Mouse (Mus musculus): ENCODE results near the gene Slc9a4. TPM values are rescaled to one million over a fixed set of nuclear protein-coding genes. Genes with fewer than 3 reads are reported as not detected.

Gene Slc9a4
- polyA plus RNA-seq, 1 experiment from 2014 or later, result 5.3 TPM

- H3K4me2 ChIP-seq, result no peak overlapping the region
- H3K36me3 ChIP-seq, result no peaks in the 10 kb centered on the region
- H3K27me3 ChIP-seq (replicated peaks), result no peaks in the 10 kb centered on the region
- H3K9me3 ChIP-seq, result no peaks in the 10 kb centered on the region
- no peak overlapping the region for H3K27ac ChIP-seq
- 76% methylated on average over 25 of the region's 25 CpGs for WGBS
- no peaks in the 10 kb centered on the region for H3K4me1 ChIP-seq
- no peak for ATAC-seq (ENCODE audit: insufficient read depth, low FRiP score, low read depth)
- no peak overlapping the region for H3K4me3 ChIP-seq (replicated peaks)
- H3K9ac ChIP-seq, result no peak overlapping the region
Measured at GRCm38 (mm10) chr1:40600394-40601327, 20.8 kb downstream of the Slc9a4 start.

- Histone ChIP-seq H3K9ac (no peak overlapping the region), H3K9me3 (no peaks in the 10 kb centered on the region), H3K27me3 (replicated peaks) (no peaks in the 10 kb centered on the region), H3K4me3 (replicated peaks) (no peak overlapping the region), H3K27ac (no peak overlapping the region), H3K4me1 (no peaks in the 10 kb centered on the region), H3K36me3 (no peaks in the 10 kb centered on the region), H3K4me2 (no peak overlapping the region)
- no peak for ATAC-seq (ENCODE audit: insufficient read depth, low FRiP score, low read depth)
- 83% methylated on average over 3 of the region's 3 CpGs for WGBS
Measured at GRCm38 (mm10) chr1:40601461-40601860, 21.6 kb downstream of the Slc9a4 start.

GRCm38 (mm10) chr1:40613219-40613618, 33.3 kb downstream of the Slc9a4 start:
- ATAC-seq (ENCODE audit: insufficient read depth, low FRiP score, low read depth), result no peak
- H3K9ac ChIP-seq, result no peak overlapping the region
- WGBS, result 86% methylated on average over 2 of the region's 2 CpGs

GRCm38 (mm10) chr1:40619093-40619492, 39.2 kb downstream of the Slc9a4 start:
- no peaks in the 10 kb centered on the region for H3K9me3 ChIP-seq
- H3K36me3 ChIP-seq, result no peaks in the 10 kb centered on the region
- H3K4me2 ChIP-seq, result no peak overlapping the region
- H3K27me3 ChIP-seq (replicated peaks), result no peaks in the 10 kb centered on the region
- H3K27ac ChIP-seq, result no peak overlapping the region
- no peak overlapping the region for H3K4me3 ChIP-seq (replicated peaks)
- no peaks in the 10 kb centered on the region for H3K4me1 ChIP-seq
- H3K9ac ChIP-seq, result no peak overlapping the region
- WGBS, result 77% methylated on average over 5 of the region's 5 CpGs
- no peak for ATAC-seq (ENCODE audit: insufficient read depth, low FRiP score, low read depth)

More at GRCm38 (mm10) chr1:40613219-40613618, 33.3 kb downstream of the Slc9a4 start:
- Histone ChIP-seq H3K4me3 (replicated peaks) (no peak overlapping the region), H3K27me3 (replicated peaks) (no peaks in the 10 kb centered on the region), H3K4me1 (no peaks in the 10 kb centered on the region), H3K36me3 (no peaks in the 10 kb centered on the region), H3K4me2 (no peak overlapping the region), H3K27ac (no peak overlapping the region), H3K9me3 (no peaks in the 10 kb centered on the region)

- Histone ChIP-seq H3K9ac (no peak overlapping the region), H3K27ac (no peak overlapping the region), H3K36me3 (no peaks in the 10 kb centered on the region), H3K4me1 (no peaks in the 10 kb centered on the region), H3K4me2 (no peak overlapping the region), H3K27me3 (replicated peaks) (no peaks in the 10 kb centered on the region), H3K4me3 (replicated peaks) (no peak overlapping the region), H3K9me3 (no peaks in the 10 kb centered on the region)
- no peak for ATAC-seq (ENCODE audit: insufficient read depth, low FRiP score, low read depth)
- WGBS, result 66% methylated on average over 5 of the region's 5 CpGs
Measured at GRCm38 (mm10) chr1:40619871-40620270, 40.0 kb downstream of the Slc9a4 start.

- Histone ChIP-seq H3K9ac (no peak overlapping the region), H3K4me3 (replicated peaks) (no peak overlapping the region), H3K36me3 (no peaks in the 10 kb centered on the region), H3K4me2 (no peak overlapping the region), H3K27me3 (replicated peaks) (no peaks in the 10 kb centered on the region), H3K27ac (no peak overlapping the region), H3K4me1 (no peaks in the 10 kb centered on the region), H3K9me3 (no peaks in the 10 kb centered on the region)
- 40% methylated on average over 3 of the region's 3 CpGs for WGBS
- ATAC-seq (ENCODE audit: insufficient read depth, low FRiP score, low read depth), result no peak
Measured at GRCm38 (mm10) chr1:40624954-40625353, 45.1 kb downstream of the Slc9a4 start.

GRCm38 (mm10) chr1:40626954-40627353, 47.1 kb downstream of the Slc9a4 start:
- H3K27me3 ChIP-seq (replicated peaks), result no peaks in the 10 kb centered on the region
- no peaks in the 10 kb centered on the region for H3K36me3 ChIP-seq
- no peak overlapping the region for H3K27ac ChIP-seq
- no peaks in the 10 kb centered on the region for H3K4me1 ChIP-seq
- no peak overlapping the region for H3K4me3 ChIP-seq (replicated peaks)
- no peak for ATAC-seq (ENCODE audit: insufficient read depth, low FRiP score, low read depth)
- H3K9me3 ChIP-seq, result no peaks in the 10 kb centered on the region
- H3K4me2 ChIP-seq, result no peak overlapping the region
- no peak overlapping the region for H3K9ac ChIP-seq

GRCm38 (mm10) chr1:40628443-40628842, 48.6 kb downstream of the Slc9a4 start:
- Histone ChIP-seq H3K4me3 (replicated peaks) (no peak overlapping the region), H3K9me3 (no peaks in the 10 kb centered on the region), H3K27me3 (replicated peaks) (no peaks in the 10 kb centered on the region), H3K4me2 (no peak overlapping the region), H3K9ac (no peak overlapping the region), H3K27ac (no peak overlapping the region), H3K36me3 (no peaks in the 10 kb centered on the region), H3K4me1 (no peaks in the 10 kb centered on the region)
- ATAC-seq (ENCODE audit: insufficient read depth, low FRiP score, low read depth), result no peak
- WGBS, result 88% methylated on average over 3 of the region's 3 CpGs

- Histone ChIP-seq H3K36me3 (no peaks in the 10 kb centered on the region), H3K4me1 (no peaks in the 10 kb centered on the region), H3K9ac (no peak overlapping the region), H3K27me3 (replicated peaks) (no peaks in the 10 kb centered on the region), H3K4me2 (no peak overlapping the region), H3K9me3 (no peaks in the 10 kb centered on the region), H3K27ac (peak overlapping the region; percentile 11; the same call in 1 of the 2 replicates), H3K4me3 (replicated peaks) (no peak overlapping the region)
- ATAC-seq (ENCODE audit: insufficient read depth, low FRiP score, low read depth), result no peak
- 55% methylated on average over 2 of the region's 2 CpGs for WGBS
Measured at GRCm38 (mm10) chr1:40632407-40633062, 52.7 kb downstream of the Slc9a4 start.

- no peak for ATAC-seq (ENCODE audit: insufficient read depth, low FRiP score, low read depth)
- Histone ChIP-seq H3K9me3 (no peaks in the 10 kb centered on the region), H3K27ac (no peak overlapping the region), H3K4me3 (replicated peaks) (no peak overlapping the region), H3K36me3 (no peaks in the 10 kb centered on the region), H3K4me2 (no peak overlapping the region), H3K9ac (no peak overlapping the region), H3K4me1 (no peaks in the 10 kb centered on the region), H3K27me3 (replicated peaks) (no peaks in the 10 kb centered on the region)
- 72% methylated on average over 4 of the region's 4 CpGs for WGBS
Measured at GRCm38 (mm10) chr1:40634608-40635007, 54.7 kb downstream of the Slc9a4 start.

GRCm38 (mm10) chr1:40648234-40648633, 68.4 kb downstream of the Slc9a4 start:
- no peaks in the 10 kb centered on the region for H3K36me3 ChIP-seq
- no peak overlapping the region for H3K4me3 ChIP-seq (replicated peaks)
- H3K27me3 ChIP-seq (replicated peaks), result no peaks in the 10 kb centered on the region
- WGBS, result 64% methylated on average over 2 of the region's 2 CpGs
- H3K9me3 ChIP-seq, result no peaks in the 10 kb centered on the region
- no peak overlapping the region for H3K27ac ChIP-seq
- no peak overlapping the region for H3K9ac ChIP-seq
- H3K4me2 ChIP-seq, result no peak overlapping the region
- no peaks in the 10 kb centered on the region for H3K4me1 ChIP-seq
- ATAC-seq (ENCODE audit: insufficient read depth, low FRiP score, low read depth), result 0 out of 2 replicates have a peak, but pooled peaks have one; percentile 21

- Histone ChIP-seq H3K4me3 (replicated peaks) (no peak overlapping the region), H3K4me1 (no peaks in the 10 kb centered on the region), H3K9me3 (no peaks in the 10 kb centered on the region), H3K4me2 (no peak overlapping the region), H3K27me3 (replicated peaks) (no peaks in the 10 kb centered on the region), H3K9ac (no peak overlapping the region), H3K36me3 (no peaks in the 10 kb centered on the region), H3K27ac (peak overlapping the region; percentile 46; the same call in 1 of the 2 replicates)
- 46% methylated on average over 6 of the region's 6 CpGs for WGBS
- ATAC-seq (ENCODE audit: insufficient read depth, low FRiP score, low read depth), result peak; percentile 84
Measured at GRCm38 (mm10) chr1:40650803-40651497, 71.1 kb downstream of the Slc9a4 start.
